In the genomic region with DNA sequence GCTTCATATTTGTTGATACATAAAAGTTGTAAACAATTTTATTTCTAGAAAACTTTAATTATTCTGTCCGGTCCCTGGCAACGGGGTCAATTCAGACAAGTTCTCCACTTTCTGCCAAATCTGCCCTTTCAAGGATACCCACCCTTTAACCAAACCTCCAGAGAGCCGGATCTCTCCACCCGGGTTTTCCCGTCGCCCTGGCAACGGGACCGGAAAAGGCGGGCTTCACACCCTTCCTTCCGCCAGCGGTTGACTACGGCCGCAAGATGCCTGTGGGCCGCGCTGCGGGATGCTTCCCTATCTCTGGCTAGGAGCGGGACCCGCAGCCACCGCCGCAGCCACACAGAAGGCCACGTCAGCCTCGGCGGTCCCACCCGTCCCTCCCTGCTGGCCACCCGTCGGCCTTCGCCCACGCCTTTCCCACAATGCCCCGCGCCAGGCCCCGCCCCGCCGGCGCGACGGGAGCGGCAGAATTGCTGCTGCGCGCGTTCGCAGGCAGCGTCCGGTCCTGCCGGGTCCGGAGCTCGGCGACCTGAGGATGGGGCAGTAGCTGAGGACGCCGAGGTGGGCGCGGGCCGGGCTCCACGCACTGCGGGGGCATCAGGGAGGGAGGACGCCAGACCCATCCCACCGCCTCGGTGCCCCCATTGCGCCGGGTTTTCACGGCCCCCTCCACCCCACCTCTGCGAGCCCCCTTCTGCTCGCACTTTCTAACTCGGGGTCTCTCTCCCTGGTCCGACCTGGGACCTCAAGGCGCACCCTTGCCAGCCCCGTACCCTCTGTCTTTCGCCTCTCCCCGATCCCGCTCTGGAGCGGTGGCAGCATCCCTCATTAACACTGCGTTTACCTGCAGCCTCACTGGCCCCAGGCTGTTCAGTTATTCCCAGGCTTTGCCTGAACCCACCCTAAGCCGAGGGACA, we compare ENCODE assay signal across 8 mouse cellular contexts. TPM values are rescaled to one million over a fixed set of nuclear protein-coding genes. Genes with fewer than 3 reads are reported as not detected.
DNase-seq lines count a peak whose midpoint lies in the region; ATAC-seq and TF ChIP-seq lines count a peak whose summit lies in the region.

A gene (plus strand): TSS at position 225 of the 920 bp plus-strand sequence.

- peaks cover 5 to 16% of the 10 kb centered on the region in 2 experiments for H3K36me3 ChIP-seq in CH12.LX (replicated peaks in 1 of 2; ENCODE audit: control insufficient read depth in 1 of 2, insufficient read depth in 1 of 2, low read length in 1 of 2)
- no peaks in the 10 kb centered on the region for H3K36me3 ChIP-seq in forebrain, embryonic 11.5 days (ENCODE audit: control insufficient read depth, insufficient read depth, low read length)
- peaks cover 4% of the 10 kb centered on the region for H3K36me3 ChIP-seq in heart, embryonic 16.5 days (ENCODE audit: control insufficient read depth, insufficient read depth)
- peaks cover 9% of the 10 kb centered on the region; the same call in 1 of the 2 replicates for H3K36me3 ChIP-seq in liver, embryonic 15.5 days (replicated peaks)
- H3K36me3 ChIP-seq in neural tube, embryonic 12.5 days = peaks cover 14% of the 10 kb centered on the region; the same call in 1 of the 2 replicates

- TF ChIP-seq RAD21 in CH12.LX (IDR thresholded peaks at IDR 0.05; ENCODE audit: low read depth, low read length) = no peak

- peak; percentile 92 for DNase-seq in CH12.LX (ENCODE audit: extremely low read depth)
- DNase-seq in c-Kit-positive CD71-positive TER-119-negative erythroid progenitor cells, embryonic 14.5 days (ENCODE audit: low read depth) = peak; percentile 78
- peak; percentile 93 for DNase-seq in forebrain, embryonic 11.5 days (ENCODE audit: low spot score)
- DNase-seq in kidney, postnatal 36 days = peak; percentile 92 to 96
- peak; percentile 87 for DNase-seq in telencephalon, adult 2 months (ENCODE audit: low read depth, low spot score)

- in situ Hi-C loops in CH12.LX (cut with MboI; ENCODE audit: low pct_ligation_motif_present, low pct_unique_long_range_greater_than_20kb, low sequenced_read_pairs) = no loop called here

- peak within 1 kb of the TSS; percentile 69 for H3K27ac ChIP-seq in CH12.LX (ENCODE audit: insufficient read depth, low read depth)
- H3K27ac ChIP-seq in forebrain, embryonic 11.5 days (ENCODE audit: low read depth, low read length) = peak within 1 kb of the TSS; percentile 96
- peak within 1 kb of the TSS; percentile 87 for H3K27ac ChIP-seq in heart, embryonic 16.5 days (ENCODE audit: low read length)
- H3K27ac ChIP-seq in liver, embryonic 15.5 days (replicated peaks) = peak within 1 kb of the TSS; percentile 96
- H3K27ac ChIP-seq in neural tube, embryonic 12.5 days = peak within 1 kb of the TSS; percentile 92

- peaks cover 0 to 38% of the 10 kb centered on the region in 2 experiments; a peak in 2 of 4 replicates for H3K4me1 ChIP-seq in CH12.LX (ENCODE audit: control insufficient read depth in 1 of 2, insufficient read depth in 2 of 2)
- H3K4me1 ChIP-seq in forebrain, embryonic 11.5 days (replicated peaks; ENCODE audit: control insufficient read depth, insufficient read depth, low read length) = no peaks in the 10 kb centered on the region
- H3K4me1 ChIP-seq in heart, embryonic 16.5 days (ENCODE audit: control insufficient read depth, insufficient read depth, low read length) = peaks cover 8% of the 10 kb centered on the region
- H3K4me1 ChIP-seq in liver, embryonic 15.5 days (replicated peaks) = peaks cover 18% of the 10 kb centered on the region
- H3K4me1 ChIP-seq in neural tube, embryonic 12.5 days = peaks cover 16% of the 10 kb centered on the region

- peak within 1 kb of the TSS; percentile 51 to 94 (median 88) for H3K4me3 ChIP-seq in CH12.LX (replicated peaks in 1 of 3; ENCODE audit: low read depth in 2 of 3, low read length in 2 of 3, poor library complexity in 1 of 3)
- H3K4me3 ChIP-seq in forebrain, embryonic 11.5 days (ENCODE audit: low read depth, low read length) = peak within 1 kb of the TSS; percentile 84
- peak within 1 kb of the TSS; percentile 89 for H3K4me3 ChIP-seq in heart, embryonic 16.5 days (ENCODE audit: low read length)
- H3K4me3 ChIP-seq in liver, embryonic 15.5 days (replicated peaks) = peak within 1 kb of the TSS; percentile 95
- H3K4me3 ChIP-seq in neural tube, embryonic 12.5 days = peak within 1 kb of the TSS; percentile 87

- TF ChIP-seq EP300 in CH12.LX (IDR thresholded peaks at IDR 0.05; ENCODE audit: low read length) = no peak

- H3K4me2 ChIP-seq in CH12.LX (ENCODE audit: insufficient read depth, low read depth, poor library complexity, severe bottlenecking) = peak within 1 kb of the TSS; percentile 96
- peak within 1 kb of the TSS; percentile 69 for H3K4me2 ChIP-seq in forebrain, embryonic 11.5 days (ENCODE audit: low read depth, low read length, severe bottlenecking)
- peak within 1 kb of the TSS; percentile 84 for H3K4me2 ChIP-seq in heart, embryonic 16.5 days (ENCODE audit: low read depth, low read length)
- H3K4me2 ChIP-seq in liver, embryonic 15.5 days = peak within 1 kb of the TSS; percentile 88
- peak within 1 kb of the TSS; percentile 78 for H3K4me2 ChIP-seq in neural tube, embryonic 12.5 days (replicated peaks)

- peak; percentile 92 for TF ChIP-seq POLR2A in CH12.LX (IDR thresholded peaks at IDR 0.05; ENCODE audit: low read depth, low read length)

- WGBS in forebrain, embryonic 11.5 days = under 1% methylated on average over 70 of the region's 72 CpGs
- WGBS in heart, embryonic 16.5 days = under 1% methylated on average over 66 of the region's 72 CpGs
- under 1% methylated on average over 70 of the region's 72 CpGs for WGBS in liver, embryonic 15.5 days (ENCODE audit: insufficient replicate concordance)
- WGBS in neural tube, embryonic 12.5 days = under 1% methylated on average over 72 of the region's 72 CpGs

- H3K79me2 ChIP-seq in CH12.LX (replicated peaks; ENCODE audit: control insufficient read depth, extremely low read depth, insufficient read depth, poor library complexity, severe bottlenecking) = peaks cover 13% of the 10 kb centered on the region

- peak within 1 kb of the TSS; percentile 94 for H3K9ac ChIP-seq in CH12.LX (ENCODE audit: insufficient read depth, low read depth)
- H3K9ac ChIP-seq in forebrain, embryonic 11.5 days (ENCODE audit: low read length) = peak within 1 kb of the TSS; percentile 94
- H3K9ac ChIP-seq in heart, embryonic 16.5 days (ENCODE audit: low read length) = peak within 1 kb of the TSS; percentile 93
- H3K9ac ChIP-seq in liver, embryonic 15.5 days = peak within 1 kb of the TSS; percentile 90
- peak within 1 kb of the TSS; percentile 93 for H3K9ac ChIP-seq in neural tube, embryonic 12.5 days

- no peaks in the 10 kb centered on the region for H3K27me3 ChIP-seq in CH12.LX (replicated peaks)
- no peaks in the 10 kb centered on the region for H3K27me3 ChIP-seq in forebrain, embryonic 11.5 days (ENCODE audit: control insufficient read depth, insufficient read depth, low read length)
- H3K27me3 ChIP-seq in heart, embryonic 16.5 days (ENCODE audit: control insufficient read depth, insufficient read depth, low read length) = no peaks in the 10 kb centered on the region; the same call in 1 of the 2 replicates
- H3K27me3 ChIP-seq in liver, embryonic 15.5 days = no peaks in the 10 kb centered on the region
- no peaks in the 10 kb centered on the region for H3K27me3 ChIP-seq in neural tube, embryonic 12.5 days (replicated peaks)

- no peak for TF ChIP-seq CTCF in CH12.LX (conservative IDR thresholded peaks at IDR 0.05 in 1 of 2, IDR thresholded peaks at IDR 0.05 in 1 of 2; ENCODE audit: low read depth in 2 of 2, low read length in 2 of 2)

- dilution Hi-C loops in CH12.LX (cut with MboI; ENCODE audit: extremely low pct_ligation_motif_present, extremely low pct_unique_long_range_greater_than_20kb, low sequenced_read_pairs) = no loop called here

- ATAC-seq in forebrain, embryonic 11.5 days (replicated peaks; ENCODE audit: low FRiP score) = peak; percentile 96
- ATAC-seq in heart, embryonic 16.5 days (replicated peaks; ENCODE audit: extremely low read depth, insufficient read depth, low FRiP score) = peak; percentile 90
- peak; percentile 94 for ATAC-seq in liver, embryonic 15.5 days (ENCODE audit: insufficient read depth)
- peak; percentile 97 for ATAC-seq in neural tube, embryonic 12.5 days (ENCODE audit: low FRiP score, low read depth)

- H3K9me3 ChIP-seq in CH12.LX (replicated peaks; ENCODE audit: low read length) = no peaks in the 10 kb centered on the region
- H3K9me3 ChIP-seq in forebrain, embryonic 11.5 days (ENCODE audit: control insufficient read depth, low read length) = no peaks in the 10 kb centered on the region
- H3K9me3 ChIP-seq in heart, embryonic 16.5 days (replicated peaks; ENCODE audit: control insufficient read depth, low read length) = no peaks in the 10 kb centered on the region
- no peaks in the 10 kb centered on the region for H3K9me3 ChIP-seq in liver, embryonic 15.5 days (replicated peaks)
- no peaks in the 10 kb centered on the region for H3K9me3 ChIP-seq in neural tube, embryonic 12.5 days

TF ChIP-seq in CH12.LX, 34 proteins besides CTCF, POLR2A, EP300 and RAD21 (continues in another document):
- TF ChIP-seq SMC3 (IDR thresholded peaks at IDR 0.05; ENCODE audit: low read depth, low read length) = no peak
- peak; percentile 78 for TF ChIP-seq HCFC1 (IDR thresholded peaks at IDR 0.05; ENCODE audit: low read depth, low read length)
- TF ChIP-seq MEF2A (IDR thresholded peaks at IDR 0.05; ENCODE audit: borderline replicate concordance, low read depth, low read length) = 0 out of 2 replicates have a peak, but pooled peaks have one; percentile 11
- TF ChIP-seq MAZ (IDR thresholded peaks at IDR 0.05; ENCODE audit: low read depth, low read length) = no peak
- peak; percentile 53; the same call in 1 of the 2 replicates for TF ChIP-seq NRF1 (IDR thresholded peaks at IDR 0.05; ENCODE audit: low read depth, low read length)
- no peak for TF ChIP-seq JUND (conservative IDR thresholded peaks at IDR 0.05; ENCODE audit: low read depth, low read length)
- TF ChIP-seq MXI1 (IDR thresholded peaks at IDR 0.05; ENCODE audit: low read depth, low read length) = peak; percentile 94
- TF ChIP-seq ZMIZ1 (IDR thresholded peaks at IDR 0.05; ENCODE audit: low read depth, low read length) = peak; percentile 72
- peak; percentile 75 for TF ChIP-seq ELF1 (IDR thresholded peaks at IDR 0.05; ENCODE audit: low read depth, low read length)
- peak; percentile 84; the same call in 1 of the 2 replicates for TF ChIP-seq SIN3A (IDR thresholded peaks at IDR 0.05; ENCODE audit: low read length)
- TF ChIP-seq NELFE (IDR thresholded peaks at IDR 0.05; ENCODE audit: low read depth, low read length) = peak; percentile 85

RNA-seq across cellular contexts. Expression of the gene that starts here (rescaled TPM):
- total RNA-seq in CH12.LX (2012; rRNA removed) (48.3 and 53.6 TPM in 2 replicates), CH12.LX (2014; rRNA removed) (81.3 and 87.7 TPM in 2 replicates)
- 57.9 and 65.1 TPM in 2 replicates for polyA plus RNA-seq in CH12.LX (2012; ENCODE audit: insufficient read length, low read depth)
- polyA plus RNA-seq in forebrain, embryonic 11.5 days (2014; fragmentation: Nextera tagmentation; extraction: Ambion mirVana) = 83.3 and 88.6 TPM in 2 replicates
- 48.5 and 49.1 TPM in 2 replicates for polyA plus RNA-seq in heart, embryonic 16.5 days (2015; fragmentation: Nextera tagmentation; extraction: Ambion mirVana)
- polyA plus RNA-seq in liver, embryonic 15.5 days (2015; fragmentation: Nextera tagmentation; extraction: Ambion mirVana) = 15.8 and 17.7 TPM in 2 replicates
- 80.8 and 83.9 TPM in 2 replicates for polyA plus RNA-seq in neural tube, embryonic 12.5 days (2016; fragmentation: Nextera tagmentation; extraction: Ambion mirVana)

Comparison
In these comparisons a context has a peak if more than half of its experiments do, and no peak if none do; other contexts are left out.
1. Peak in every context shown above with its lines: DNase-seq, ATAC-seq, H3K4me3 ChIP-seq and H3K27ac ChIP-seq.